Mouse (Mus musculus): Measurements from ENCODE around the gene Efcab8. TPM values are rescaled to one million over a fixed set of nuclear protein-coding genes. Genes with fewer than 3 reads are reported as not detected.
"Not testable (repeated sequence)": the region's sequence is repeated elsewhere in the genome, so short reads cannot be mapped to it uniquely, and the experiment has no call there.

Efcab8 gene
- polyA plus RNA-seq, 1 experiment from 2014 or later = not detected

DNA sequence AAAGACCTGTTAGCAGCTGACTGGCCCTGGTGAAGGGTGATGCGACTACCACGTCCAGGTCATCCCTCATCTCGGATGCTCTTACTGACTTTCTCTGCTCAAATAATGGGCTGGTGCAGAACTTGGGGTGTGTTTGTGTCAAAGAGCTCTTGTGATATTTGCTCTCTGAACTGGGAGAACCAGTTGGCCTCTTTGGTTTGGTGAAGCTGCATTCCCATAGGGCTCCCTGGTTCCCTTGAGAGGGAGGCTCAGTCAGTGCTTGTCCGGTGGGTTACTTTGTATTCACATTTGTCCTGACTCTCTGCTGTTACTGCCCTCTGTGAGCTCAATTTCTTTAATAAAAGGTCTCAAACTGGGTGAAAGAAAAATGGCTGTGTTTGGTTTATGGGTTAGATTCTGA, 6.8 kb upstream of the Efcab8 start:
- no peak overlapping the region for H3K4me3 ChIP-seq (replicated peaks; ENCODE audit: low read length)
- ATAC-seq (ENCODE audit: low FRiP score) (no peak), DNase-seq (ENCODE audit: low spot score) (no peak)
- H3K9me3 ChIP-seq (ENCODE audit: control insufficient read depth, low read length) = 0 out of 2 replicates have a peak, but pooled peaks cover 4% of the 10 kb centered on the region
- H3K4me1 ChIP-seq (replicated peaks; ENCODE audit: control insufficient read depth, insufficient read depth, low read length) = no peaks in the 10 kb centered on the region
- no peaks in the 10 kb centered on the region for H3K27me3 ChIP-seq (ENCODE audit: control insufficient read depth, insufficient read depth, low read length)
- WGBS = over 99% methylated on average over 4 of the region's 4 CpGs
- H3K36me3 ChIP-seq (replicated peaks; ENCODE audit: control insufficient read depth, insufficient read depth) = peaks cover 41% of the 10 kb centered on the region
- no peak overlapping the region for H3K9ac ChIP-seq
- no peak overlapping the region for H3K27ac ChIP-seq
- H3K4me2 ChIP-seq (replicated peaks) = no peak overlapping the region

DNA sequence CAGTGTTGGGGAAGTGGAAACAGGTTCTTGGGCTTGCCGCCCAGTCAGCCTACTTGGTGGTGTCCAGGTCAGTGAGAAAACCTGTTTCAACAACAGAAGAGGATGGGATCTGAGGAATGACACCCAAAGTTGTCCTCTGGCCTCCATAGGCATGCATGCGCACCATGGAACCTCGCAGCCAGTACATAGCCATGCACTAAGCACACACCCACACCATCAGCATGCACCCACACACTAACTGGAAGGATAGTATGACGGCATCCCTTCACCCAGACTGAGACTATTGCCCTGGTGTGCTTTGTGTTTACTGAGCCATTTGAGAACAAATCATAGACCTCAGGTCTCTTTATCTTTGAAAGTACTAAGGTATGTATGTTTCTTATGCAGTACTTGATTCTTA, 4.3 kb upstream of the Efcab8 start:
- H3K4me1 ChIP-seq (replicated peaks; ENCODE audit: control insufficient read depth, insufficient read depth, low read length) = peaks cover 5% of the 10 kb centered on the region; the same call in 1 of the 2 replicates
- no peaks in the 10 kb centered on the region for H3K27me3 ChIP-seq (ENCODE audit: control insufficient read depth, insufficient read depth, low read length)
- no peak overlapping the region for H3K4me2 ChIP-seq (replicated peaks)
- ATAC-seq (ENCODE audit: low FRiP score) (no peak), DNase-seq (ENCODE audit: low spot score) (no peak)
- peaks cover 16% of the 10 kb centered on the region for H3K36me3 ChIP-seq (replicated peaks; ENCODE audit: control insufficient read depth, insufficient read depth)
- no peak overlapping the region for H3K27ac ChIP-seq
- no peak overlapping the region for H3K9ac ChIP-seq
- H3K9me3 ChIP-seq (ENCODE audit: control insufficient read depth, low read length) = 0 out of 2 replicates have a peak, but pooled peaks cover 4% of the 10 kb centered on the region
- no peak overlapping the region for H3K4me3 ChIP-seq (replicated peaks; ENCODE audit: low read length)
- 96% methylated on average over 4 of the region's 4 CpGs for WGBS

DNA sequence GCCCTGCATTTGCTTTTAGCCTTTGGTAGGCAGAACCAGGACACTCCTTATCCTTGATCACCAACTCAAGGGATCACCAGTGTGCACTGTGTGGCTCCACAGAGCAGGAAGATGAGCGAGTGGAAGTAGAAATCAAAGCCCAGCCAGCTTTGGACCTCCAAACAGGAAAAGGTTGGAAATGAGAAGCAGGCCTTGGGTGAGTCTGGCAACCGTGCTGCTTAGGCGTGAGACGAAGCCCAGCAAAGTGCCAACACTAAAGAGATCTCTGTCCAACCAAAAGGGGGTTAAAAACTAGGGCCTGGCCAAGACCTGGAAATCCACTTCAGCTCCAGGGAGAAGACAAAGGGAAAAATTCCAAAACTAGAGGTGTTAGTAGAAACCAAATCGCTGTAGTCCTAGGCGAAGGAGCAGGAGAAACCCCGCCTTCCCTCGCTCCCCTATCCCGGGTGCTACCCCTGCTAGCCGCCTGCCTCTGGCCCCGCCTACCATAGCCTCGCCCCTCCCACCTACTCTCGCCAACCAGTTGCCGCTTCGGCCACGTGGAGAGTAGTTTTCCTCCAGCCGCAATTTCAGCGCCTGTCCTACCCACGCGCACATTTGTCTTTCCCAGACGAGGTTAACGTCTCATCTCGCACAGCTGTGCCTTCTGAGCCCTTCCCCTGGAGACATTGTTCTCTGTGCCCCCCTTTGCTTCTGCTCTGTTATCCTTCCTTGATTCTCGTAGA, 931 bp upstream of the Efcab8 start:
- peak overlapping the region; percentile 49; the same call in 1 of the 2 replicates for H3K9ac ChIP-seq
- WGBS = 14% methylated on average over 24 of the region's 24 CpGs
- peak overlapping the region; percentile 61 for H3K4me2 ChIP-seq (replicated peaks)

DNA sequence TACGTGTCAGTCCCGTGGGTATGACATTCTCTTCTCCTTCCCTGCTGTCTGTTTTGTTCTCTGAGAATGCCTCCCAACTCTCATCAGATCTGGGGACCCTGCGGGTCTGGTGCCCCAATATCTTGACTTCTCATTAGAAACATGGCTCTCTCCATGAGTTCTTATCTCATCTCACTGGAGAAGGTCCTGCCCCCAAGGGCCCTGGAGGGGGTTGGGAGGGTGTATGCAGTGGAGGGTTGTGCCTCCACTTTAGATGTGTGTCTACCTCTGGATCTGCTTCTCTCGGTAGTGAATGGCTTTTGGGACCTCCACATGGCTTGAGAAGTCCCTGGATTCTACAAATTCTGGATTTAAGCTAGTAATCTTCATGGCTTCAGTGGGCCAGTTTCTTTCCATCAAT, 1.4 kb downstream of the Efcab8 start:
- no peaks in the 10 kb centered on the region for H3K9me3 ChIP-seq (ENCODE audit: control insufficient read depth, low read length)
- no peaks in the 10 kb centered on the region for H3K27me3 ChIP-seq (ENCODE audit: control insufficient read depth, insufficient read depth, low read length)
- H3K4me3 ChIP-seq (replicated peaks; ENCODE audit: low read length) = no peak overlapping the region
- H3K36me3 ChIP-seq (replicated peaks; ENCODE audit: control insufficient read depth, insufficient read depth) = no peaks in the 10 kb centered on the region
- WGBS = 93% methylated on average over 4 of the region's 4 CpGs
- DNase-seq (ENCODE audit: low spot score) = no peak
- no peak overlapping the region for H3K4me2 ChIP-seq (replicated peaks)
- peaks cover 5% of the 10 kb centered on the region; the same call in 1 of the 2 replicates for H3K4me1 ChIP-seq (replicated peaks; ENCODE audit: control insufficient read depth, insufficient read depth, low read length)
- no peak overlapping the region for H3K27ac ChIP-seq
- no peak for ATAC-seq (ENCODE audit: low FRiP score)
- no peak overlapping the region for H3K9ac ChIP-seq

More for the DNA sequence above, 931 bp upstream of the Efcab8 start:
- no peak overlapping the region for H3K27ac ChIP-seq
- ATAC-seq (ENCODE audit: low FRiP score) (peak; percentile 76; the same call in 1 of the 2 replicates), DNase-seq (ENCODE audit: low spot score) (peak; percentile 51)
- H3K36me3 ChIP-seq (replicated peaks; ENCODE audit: control insufficient read depth, insufficient read depth) = peaks cover 4% of the 10 kb centered on the region; the same call in 1 of the 2 replicates
- H3K27me3 ChIP-seq (ENCODE audit: control insufficient read depth, insufficient read depth, low read length) = no peaks in the 10 kb centered on the region
- H3K9me3 ChIP-seq (ENCODE audit: control insufficient read depth, low read length) = 0 out of 2 replicates have a peak, but pooled peaks cover under 1% of the 10 kb centered on the region
- peak overlapping the region; percentile 26 for H3K4me3 ChIP-seq (replicated peaks; ENCODE audit: low read length)
- peaks cover 5% of the 10 kb centered on the region; the same call in 1 of the 2 replicates for H3K4me1 ChIP-seq (replicated peaks; ENCODE audit: control insufficient read depth, insufficient read depth, low read length)

DNA sequence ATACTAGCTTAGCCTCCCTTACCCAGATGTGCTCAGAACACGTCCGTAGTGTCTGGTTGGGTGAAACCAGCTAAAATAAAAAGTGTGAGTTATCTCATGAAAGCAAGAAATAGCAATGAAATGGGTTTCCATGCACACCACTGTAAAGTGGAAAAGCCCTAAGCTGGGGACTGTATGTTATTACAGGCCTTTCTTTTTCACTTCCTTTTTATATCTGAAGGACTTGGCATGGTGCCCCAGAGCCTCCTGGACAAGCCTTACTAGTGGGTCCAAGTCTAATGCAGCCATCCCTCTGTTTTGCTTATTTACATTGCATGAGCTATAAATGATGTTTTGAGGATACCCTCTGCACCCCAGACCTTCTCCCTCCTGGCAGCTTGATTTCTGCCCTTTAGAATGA, 4.9 kb downstream of the Efcab8 start:
- ATAC-seq (ENCODE audit: low FRiP score) (no peak), DNase-seq (ENCODE audit: low spot score) (no peak)
- no peaks in the 10 kb centered on the region for H3K9me3 ChIP-seq (ENCODE audit: control insufficient read depth, low read length)
- no peak overlapping the region for H3K9ac ChIP-seq
- H3K4me1 ChIP-seq (replicated peaks; ENCODE audit: control insufficient read depth, insufficient read depth, low read length) = no peaks in the 10 kb centered on the region
- H3K27ac ChIP-seq = no peak overlapping the region
- no peaks in the 10 kb centered on the region for H3K27me3 ChIP-seq (ENCODE audit: control insufficient read depth, insufficient read depth, low read length)
- no peak overlapping the region for H3K4me3 ChIP-seq (replicated peaks; ENCODE audit: low read length)
- WGBS = 97% methylated on average over 2 of the region's 2 CpGs
- no peak overlapping the region for H3K4me2 ChIP-seq (replicated peaks)
- no peaks in the 10 kb centered on the region for H3K36me3 ChIP-seq (replicated peaks; ENCODE audit: control insufficient read depth, insufficient read depth)

DNA sequence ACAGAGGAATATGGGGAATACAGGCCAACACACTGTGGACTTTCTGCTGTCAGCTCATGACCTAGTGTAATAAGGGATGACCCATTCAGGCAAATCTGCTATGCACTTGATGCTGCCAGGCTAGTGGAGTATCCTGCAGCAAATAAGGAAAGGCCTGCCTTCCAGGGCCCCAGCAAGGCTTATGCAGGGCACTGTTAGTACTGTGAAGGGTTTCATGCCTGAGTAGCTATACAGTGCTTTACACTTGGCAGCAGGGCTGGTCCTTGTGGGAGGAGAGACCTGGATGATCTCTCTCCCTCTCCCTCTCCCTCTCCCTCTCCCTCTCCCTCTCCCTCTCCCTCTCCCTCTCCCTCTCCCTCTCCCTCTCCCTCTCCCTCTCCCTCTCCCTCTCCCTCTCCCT, 13.6 kb downstream of the Efcab8 start:
- Histone ChIP-seq H3K27me3 (ENCODE audit: control insufficient read depth, insufficient read depth, low read length) (no peaks in the 10 kb centered on the region), H3K27ac (no peak overlapping the region), H3K36me3 (replicated peaks; ENCODE audit: control insufficient read depth, insufficient read depth) (no peaks in the 10 kb centered on the region), H3K4me2 (replicated peaks) (no peak overlapping the region), H3K9ac (no peak overlapping the region), H3K4me1 (replicated peaks; ENCODE audit: control insufficient read depth, insufficient read depth, low read length) (no peaks in the 10 kb centered on the region), H3K4me3 (replicated peaks; ENCODE audit: low read length) (no peak overlapping the region), H3K9me3 (ENCODE audit: control insufficient read depth, low read length) (no peaks in the 10 kb centered on the region)
- no peak for ATAC-seq (ENCODE audit: low FRiP score)
- no peak for DNase-seq (ENCODE audit: low spot score)

DNA sequence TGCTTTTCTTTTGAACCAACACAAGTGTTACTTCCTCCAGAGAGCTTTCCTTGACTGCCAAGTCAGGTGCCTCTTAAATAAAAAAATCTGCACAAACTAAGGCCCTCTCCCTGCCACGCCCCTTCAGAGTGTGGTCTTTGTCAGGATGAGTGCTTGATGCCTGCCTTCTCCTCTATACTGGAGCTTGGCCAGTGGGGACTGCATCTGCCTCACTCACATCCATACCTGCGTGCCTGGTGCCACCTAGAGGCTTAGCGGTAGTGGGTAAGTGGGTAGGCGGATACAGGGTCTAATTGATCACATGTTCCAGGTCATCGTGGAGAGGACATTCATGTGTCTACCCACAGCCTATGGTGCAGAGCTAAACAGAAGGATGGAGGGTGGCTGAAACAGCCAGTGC, 15.4 kb downstream of the Efcab8 start:
- no peak overlapping the region for H3K27ac ChIP-seq
- ATAC-seq (ENCODE audit: low FRiP score) (no peak), DNase-seq (ENCODE audit: low spot score) (no peak)
- H3K4me2 ChIP-seq (replicated peaks) = no peak overlapping the region
- H3K36me3 ChIP-seq (replicated peaks; ENCODE audit: control insufficient read depth, insufficient read depth) = no peaks in the 10 kb centered on the region
- no peaks in the 10 kb centered on the region for H3K9me3 ChIP-seq (ENCODE audit: control insufficient read depth, low read length)
- no peaks in the 10 kb centered on the region for H3K4me1 ChIP-seq (replicated peaks; ENCODE audit: control insufficient read depth, insufficient read depth, low read length)
- H3K9ac ChIP-seq = no peak overlapping the region
- no peak overlapping the region for H3K4me3 ChIP-seq (replicated peaks; ENCODE audit: low read length)
- WGBS = 56% methylated on average over 5 of the region's 5 CpGs
- no peaks in the 10 kb centered on the region for H3K27me3 ChIP-seq (ENCODE audit: control insufficient read depth, insufficient read depth, low read length)

DNA sequence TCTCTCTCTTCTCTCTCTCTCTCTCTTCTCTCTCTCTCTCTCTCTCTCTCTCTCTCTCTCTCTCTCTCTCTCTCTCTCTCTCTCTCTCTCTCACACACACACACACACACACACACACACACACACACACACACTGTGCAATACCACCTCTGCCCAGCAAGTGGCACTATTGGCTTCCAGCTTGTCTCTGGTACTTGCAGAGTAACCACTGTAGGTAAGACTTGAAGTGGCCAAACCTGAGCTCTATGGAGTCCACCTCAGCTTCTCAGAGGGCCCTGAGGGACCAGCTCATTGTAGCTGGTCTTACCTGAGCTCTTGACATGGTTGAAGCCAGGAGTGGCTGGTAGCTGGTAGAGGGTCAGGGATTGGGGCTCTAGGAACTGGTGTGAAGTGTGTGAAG, 27.7 kb downstream of the Efcab8 start:
- H3K4me2 ChIP-seq (replicated peaks); H3K4me3 ChIP-seq (replicated peaks; ENCODE audit: low read length); H3K27ac ChIP-seq; H3K4me1 ChIP-seq (replicated peaks; ENCODE audit: control insufficient read depth, insufficient read depth, low read length); ATAC-seq (ENCODE audit: low FRiP score); H3K9ac ChIP-seq; H3K27me3 ChIP-seq (ENCODE audit: control insufficient read depth, insufficient read depth, low read length); H3K36me3 ChIP-seq (replicated peaks; ENCODE audit: control insufficient read depth, insufficient read depth); H3K9me3 ChIP-seq (ENCODE audit: control insufficient read depth, low read length): not testable (repeated sequence)
- peak; percentile 70 for DNase-seq (ENCODE audit: low spot score)

DNA sequence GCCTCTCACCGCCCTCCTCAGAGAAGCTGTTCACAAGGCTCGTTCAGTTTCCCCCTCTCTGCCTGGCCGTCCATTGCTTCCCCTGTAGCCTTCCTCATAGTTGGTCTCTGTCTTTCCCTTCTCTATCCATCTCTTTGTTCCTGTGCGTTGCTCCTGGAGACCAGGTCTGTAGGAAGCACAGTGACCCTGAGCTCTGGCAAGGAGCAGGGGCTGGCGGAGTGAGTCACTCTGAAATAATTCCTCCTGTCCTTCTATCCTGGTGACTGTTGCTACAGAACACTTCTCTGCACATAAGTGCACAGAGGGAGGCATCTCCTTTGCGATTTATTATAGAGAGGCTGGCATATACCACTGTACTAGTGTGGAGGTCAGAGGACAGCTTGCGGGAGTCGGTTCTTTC, 28.4 kb downstream of the Efcab8 start:
- no peak overlapping the region for H3K9ac ChIP-seq
- no peak overlapping the region for H3K4me2 ChIP-seq (replicated peaks)
- ATAC-seq (ENCODE audit: low FRiP score) = no peak
- H3K4me1 ChIP-seq (replicated peaks; ENCODE audit: control insufficient read depth, insufficient read depth, low read length) = no peaks in the 10 kb centered on the region
- H3K27me3 ChIP-seq (ENCODE audit: control insufficient read depth, insufficient read depth, low read length) = no peaks in the 10 kb centered on the region
- H3K9me3 ChIP-seq (ENCODE audit: control insufficient read depth, low read length) = no peaks in the 10 kb centered on the region
- H3K36me3 ChIP-seq (replicated peaks; ENCODE audit: control insufficient read depth, insufficient read depth) = no peaks in the 10 kb centered on the region
- no peak for DNase-seq (ENCODE audit: low spot score)
- 78% methylated on average over 8 of the region's 8 CpGs for WGBS
- H3K4me3 ChIP-seq (replicated peaks; ENCODE audit: low read length) = no peak overlapping the region
- no peak overlapping the region for H3K27ac ChIP-seq

DNA sequence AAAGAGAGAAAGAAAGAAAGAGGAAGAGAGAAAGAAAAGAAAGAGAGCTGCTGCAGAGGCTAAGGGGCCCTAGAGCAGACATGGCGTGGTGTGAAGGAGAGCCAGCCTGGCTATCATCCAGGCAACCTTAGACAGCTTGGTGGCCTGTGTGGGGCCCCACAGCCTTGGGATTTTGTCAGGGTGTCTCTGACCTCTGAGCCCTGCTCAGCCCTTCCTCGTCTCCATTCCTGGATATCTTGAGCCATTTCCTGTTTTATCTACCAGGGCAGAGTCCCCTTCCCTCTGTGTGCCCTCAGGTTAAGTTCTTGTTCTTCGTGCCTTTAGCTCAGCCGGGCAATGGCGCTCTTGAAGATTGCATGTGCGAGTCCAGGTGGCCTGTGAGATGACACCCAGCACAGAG, 29.1 kb downstream of the Efcab8 start:
- WGBS = 84% methylated on average over 6 of the region's 6 CpGs
- H3K4me2 ChIP-seq (replicated peaks) = no peak overlapping the region
- no peak overlapping the region for H3K27ac ChIP-seq
- no peak overlapping the region for H3K4me3 ChIP-seq (replicated peaks; ENCODE audit: low read length)
- ATAC-seq (ENCODE audit: low FRiP score) (no peak), DNase-seq (ENCODE audit: low spot score) (no peak)
- H3K4me1 ChIP-seq (replicated peaks; ENCODE audit: control insufficient read depth, insufficient read depth, low read length) = no peaks in the 10 kb centered on the region
- H3K36me3 ChIP-seq (replicated peaks; ENCODE audit: control insufficient read depth, insufficient read depth) = no peaks in the 10 kb centered on the region
- no peaks in the 10 kb centered on the region for H3K9me3 ChIP-seq (ENCODE audit: control insufficient read depth, low read length)
- H3K27me3 ChIP-seq (ENCODE audit: control insufficient read depth, insufficient read depth, low read length) = no peaks in the 10 kb centered on the region
- no peak overlapping the region for H3K9ac ChIP-seq
